Mouse (Mus musculus): Measurements from ENCODE around the gene Gnmt. TPM values are rescaled to one million over a fixed set of nuclear protein-coding genes. Genes with fewer than 3 reads are reported as not detected.

The Gnmt gene
- polyA plus RNA-seq, 1 experiment from 2014 or later = 6.7 TPM

- Histone ChIP-seq H3K4me1 (replicated peaks; ENCODE audit: control insufficient read depth, insufficient read depth, low read length) (peaks cover 2% of the 10 kb centered on the region), H3K9ac (ENCODE audit: low read depth, low read length) (no peak overlapping the region), H3K4me3 (ENCODE audit: low read depth, low read length) (no peak overlapping the region), H3K9me3 (ENCODE audit: control insufficient read depth, low read length) (no peaks in the 10 kb centered on the region), H3K36me3 (ENCODE audit: control insufficient read depth, insufficient read depth, low read length) (peaks cover 6% of the 10 kb centered on the region; the same call in 1 of the 2 replicates), H3K27ac (ENCODE audit: low read depth, low read length) (no peak overlapping the region), H3K27me3 (replicated peaks; ENCODE audit: control insufficient read depth, insufficient read depth, low read length) (peaks cover 7% of the 10 kb centered on the region), H3K4me2 (no peak overlapping the region)
- WGBS = 85% methylated on average over 3 of the region's 3 CpGs
- DNase-seq (ENCODE audit: low spot score) = no peak
- ATAC-seq (replicated peaks; ENCODE audit: low FRiP score) = no peak
Measured at GRCm38 (mm10) chr17:46734055-46734454, 5.1 kb upstream of the Gnmt start.

- peaks cover 13% of the 10 kb centered on the region for H3K27me3 ChIP-seq (replicated peaks; ENCODE audit: control insufficient read depth, insufficient read depth, low read length)
- H3K36me3 ChIP-seq (ENCODE audit: control insufficient read depth, insufficient read depth, low read length) = no peaks in the 10 kb centered on the region
- peak overlapping the region; percentile 42 for H3K4me2 ChIP-seq
- WGBS = 39% methylated on average over 11 of the region's 11 CpGs
- ATAC-seq (replicated peaks; ENCODE audit: low FRiP score) (no peak), DNase-seq (ENCODE audit: low spot score) (peak; percentile 36)
- no peak overlapping the region for H3K27ac ChIP-seq (ENCODE audit: low read depth, low read length)
- no peak overlapping the region for H3K4me3 ChIP-seq (ENCODE audit: low read depth, low read length)
- H3K9ac ChIP-seq (ENCODE audit: low read depth, low read length) = no peak overlapping the region
- H3K4me1 ChIP-seq (replicated peaks; ENCODE audit: control insufficient read depth, insufficient read depth, low read length) = no peaks in the 10 kb centered on the region; the same call in 1 of the 2 replicates
- H3K9me3 ChIP-seq (ENCODE audit: control insufficient read depth, low read length) = no peaks in the 10 kb centered on the region
Measured at GRCm38 (mm10) chr17:46728496-46728895, 472 bp downstream of the Gnmt start.

GRCm38 (mm10) chr17:46728021-46728420 is 947 bp downstream of the Gnmt start:
- Histone ChIP-seq H3K27ac (ENCODE audit: low read depth, low read length) (no peak overlapping the region), H3K9me3 (ENCODE audit: control insufficient read depth, low read length) (no peaks in the 10 kb centered on the region), H3K27me3 (replicated peaks; ENCODE audit: control insufficient read depth, insufficient read depth, low read length) (peaks cover 13% of the 10 kb centered on the region), H3K4me3 (ENCODE audit: low read depth, low read length) (no peak overlapping the region), H3K9ac (ENCODE audit: low read depth, low read length) (no peak overlapping the region), H3K4me1 (replicated peaks; ENCODE audit: control insufficient read depth, insufficient read depth, low read length) (no peaks in the 10 kb centered on the region; the same call in 1 of the 2 replicates), H3K4me2 (no peak overlapping the region), H3K36me3 (ENCODE audit: control insufficient read depth, insufficient read depth, low read length) (no peaks in the 10 kb centered on the region)
- ATAC-seq (replicated peaks; ENCODE audit: low FRiP score) (no peak), DNase-seq (ENCODE audit: low spot score) (no peak)
- WGBS = 33% methylated on average over 6 of the region's 6 CpGs

- H3K27ac ChIP-seq (ENCODE audit: low read depth, low read length) = no peak overlapping the region
- H3K4me3 ChIP-seq (ENCODE audit: low read depth, low read length) = no peak overlapping the region
- H3K36me3 ChIP-seq (ENCODE audit: control insufficient read depth, insufficient read depth, low read length) = no peaks in the 10 kb centered on the region
- 91% methylated on average over 11 of the region's 11 CpGs for WGBS
- DNase-seq (ENCODE audit: low spot score) = no peak
- H3K27me3 ChIP-seq (replicated peaks; ENCODE audit: control insufficient read depth, insufficient read depth, low read length) = peaks cover 13% of the 10 kb centered on the region
- H3K4me2 ChIP-seq = no peak overlapping the region
- H3K4me1 ChIP-seq (replicated peaks; ENCODE audit: control insufficient read depth, insufficient read depth, low read length) = no peaks in the 10 kb centered on the region; the same call in 1 of the 2 replicates
- no peak overlapping the region for H3K9ac ChIP-seq (ENCODE audit: low read depth, low read length)
- no peak for ATAC-seq (replicated peaks; ENCODE audit: low FRiP score)
- H3K9me3 ChIP-seq (ENCODE audit: control insufficient read depth, low read length) = no peaks in the 10 kb centered on the region
Measured at GRCm38 (mm10) chr17:46727271-46727670, 1.7 kb downstream of the Gnmt start.

- Histone ChIP-seq H3K4me1 (replicated peaks; ENCODE audit: control insufficient read depth, insufficient read depth, low read length) (no peaks in the 10 kb centered on the region; the same call in 1 of the 2 replicates), H3K4me2 (no peak overlapping the region), H3K9me3 (ENCODE audit: control insufficient read depth, low read length) (no peaks in the 10 kb centered on the region), H3K36me3 (ENCODE audit: control insufficient read depth, insufficient read depth, low read length) (peaks cover 3% of the 10 kb centered on the region; the same call in 1 of the 2 replicates), H3K27ac (ENCODE audit: low read depth, low read length) (no peak overlapping the region), H3K4me3 (ENCODE audit: low read depth, low read length) (no peak overlapping the region), H3K27me3 (replicated peaks; ENCODE audit: control insufficient read depth, insufficient read depth, low read length) (peaks cover 13% of the 10 kb centered on the region), H3K9ac (ENCODE audit: low read depth, low read length) (no peak overlapping the region)
- ATAC-seq (replicated peaks; ENCODE audit: low FRiP score) (no peak), DNase-seq (ENCODE audit: low spot score) (no peak)
- WGBS = 85% methylated on average over 26 of the region's 26 CpGs
Measured at GRCm38 (mm10) chr17:46725731-46726645, 3.0 kb downstream of the Gnmt start.

- H3K9ac ChIP-seq (ENCODE audit: low read depth, low read length) = no peak overlapping the region
- DNase-seq (ENCODE audit: low spot score) (peak; percentile 34), ATAC-seq (replicated peaks; ENCODE audit: low FRiP score) (peak; percentile 37; the same call in 1 of the 2 replicates)
- H3K4me2 ChIP-seq = no peak overlapping the region
- peaks cover 3% of the 10 kb centered on the region; the same call in 1 of the 2 replicates for H3K36me3 ChIP-seq (ENCODE audit: control insufficient read depth, insufficient read depth, low read length)
- 65% methylated on average over 9 of the region's 9 CpGs for WGBS
- H3K4me1 ChIP-seq (replicated peaks; ENCODE audit: control insufficient read depth, insufficient read depth, low read length) = no peaks in the 10 kb centered on the region; the same call in 1 of the 2 replicates
- no peaks in the 10 kb centered on the region for H3K9me3 ChIP-seq (ENCODE audit: control insufficient read depth, low read length)
- peaks cover 13% of the 10 kb centered on the region for H3K27me3 ChIP-seq (replicated peaks; ENCODE audit: control insufficient read depth, insufficient read depth, low read length)
- no peak overlapping the region; the same call in 1 of the 2 replicates for H3K27ac ChIP-seq (ENCODE audit: low read depth, low read length)
- no peak overlapping the region for H3K4me3 ChIP-seq (ENCODE audit: low read depth, low read length)
Measured at GRCm38 (mm10) chr17:46725273-46725672, 3.7 kb downstream of the Gnmt start.

GRCm38 (mm10) chr17:46724477-46725084 is 4.4 kb downstream of the Gnmt start:
- H3K9ac ChIP-seq (ENCODE audit: low read depth, low read length) = no peak overlapping the region
- H3K4me2 ChIP-seq = no peak overlapping the region
- 81% methylated on average over 20 of the region's 20 CpGs for WGBS
- H3K4me1 ChIP-seq (replicated peaks; ENCODE audit: control insufficient read depth, insufficient read depth, low read length) = no peaks in the 10 kb centered on the region; the same call in 1 of the 2 replicates
- H3K36me3 ChIP-seq (ENCODE audit: control insufficient read depth, insufficient read depth, low read length) = peaks cover 3% of the 10 kb centered on the region; the same call in 1 of the 2 replicates
- no peak overlapping the region for H3K27ac ChIP-seq (ENCODE audit: low read depth, low read length)
- H3K27me3 ChIP-seq (replicated peaks; ENCODE audit: control insufficient read depth, insufficient read depth, low read length) = peaks cover 12% of the 10 kb centered on the region
- no peak for DNase-seq (ENCODE audit: low spot score)
- H3K9me3 ChIP-seq (ENCODE audit: control insufficient read depth, low read length) = no peaks in the 10 kb centered on the region
- ATAC-seq (replicated peaks; ENCODE audit: low FRiP score) = no peak
- no peak overlapping the region for H3K4me3 ChIP-seq (ENCODE audit: low read depth, low read length)

GRCm38 (mm10) chr17:46721077-46721476 is 7.9 kb downstream of the Gnmt start:
- Histone ChIP-seq H3K9me3 (ENCODE audit: control insufficient read depth, low read length) (no peaks in the 10 kb centered on the region), H3K4me2 (no peak overlapping the region), H3K27me3 (replicated peaks; ENCODE audit: control insufficient read depth, insufficient read depth, low read length) (no peaks in the 10 kb centered on the region), H3K4me1 (replicated peaks; ENCODE audit: control insufficient read depth, insufficient read depth, low read length) (no peaks in the 10 kb centered on the region; the same call in 1 of the 2 replicates), H3K27ac (ENCODE audit: low read depth, low read length) (no peak overlapping the region), H3K36me3 (ENCODE audit: control insufficient read depth, insufficient read depth, low read length) (peaks cover 10% of the 10 kb centered on the region), H3K4me3 (ENCODE audit: low read depth, low read length) (no peak overlapping the region), H3K9ac (ENCODE audit: low read depth, low read length) (no peak overlapping the region)
- WGBS = 87% methylated on average over 7 of the region's 7 CpGs
- no peak for ATAC-seq (replicated peaks; ENCODE audit: low FRiP score)
- no peak for DNase-seq (ENCODE audit: low spot score)
